Mouse (Mus musculus) hindbrain, embryonic 16.5 days (tissue): Measurements from ENCODE around the gene Stxbp6. TPM values are rescaled to one million over a fixed set of nuclear protein-coding genes. Genes with fewer than 3 reads are reported as not detected.
"Not testable (repeated sequence)": the region's sequence is repeated elsewhere in the genome, so short reads cannot be mapped to it uniquely, and the experiment has no call there.

Experiments
- ATAC-seq: fragments of 200-750 bp; cut with Nextera tagmentation; 2 replicates; pipeline ENCODE4 v1.8.0; 2017; ENCODE audit warnings: moderate TSS enrichment, moderate library complexity
- H3K27ac ChIP-seq: fragments of 300-500 bp; sonication (generic); 2 replicates; pipeline ENCODE4 v1.5.1; 2014; ENCODE audit warnings: low read depth, mild to moderate bottlenecking, control low read depth, low read length, moderate library complexity
- H3K27me3 ChIP-seq: fragments of 300-500 bp; sonication (generic); replicated peaks from 2 replicates; pipeline ENCODE4 v1.6.1; 2014; ENCODE audit warnings: low read length; ENCODE audit not compliant: control insufficient read depth, insufficient read depth
- H3K36me3 ChIP-seq: fragments of 300-500 bp; sonication (generic); 2 replicates; pipeline ENCODE4 v1.6.1; 2014; ENCODE audit warnings: mild to moderate bottlenecking, low read length, moderate library complexity, mixed read lengths; ENCODE audit not compliant: control insufficient read depth, insufficient read depth
- H3K4me1 ChIP-seq: fragments of 300-500 bp; sonication (generic); 2 replicates; pipeline ENCODE4 v1.6.1; 2014; ENCODE audit warnings: low read depth, low read length; ENCODE audit not compliant: control insufficient read depth, insufficient read depth
- H3K4me2 ChIP-seq: fragments of 300-500 bp; sonication (generic); 2 replicates; pipeline ENCODE4 v1.6.1; 2014; ENCODE audit warnings: mild to moderate bottlenecking, low read length, control low read depth, moderate library complexity
- H3K4me3 ChIP-seq: fragments of 300-500 bp; sonication (generic); 2 replicates; pipeline ENCODE4 v1.5.1; 2014; ENCODE audit warnings: mild to moderate bottlenecking, low read length, control low read depth, moderate library complexity
- H3K9ac ChIP-seq: fragments of 300-500 bp; sonication (generic); 2 replicates; pipeline ENCODE4 v1.6.1; 2014; ENCODE audit warnings: low read depth, mild to moderate bottlenecking, control low read depth, low read length, moderate library complexity
- H3K9me3 ChIP-seq: fragments of 300-500 bp; sonication (generic); 2 replicates; pipeline ENCODE4 v1.6.1; 2014; ENCODE audit warnings: mild to moderate bottlenecking, low read length, moderate library complexity; ENCODE audit not compliant: control insufficient read depth
- WGBS: fragments of 180-500 bp; shearing (Covaris S2); extraction: QIAGEN DNeasy Blood & Tissue Kit; methylation state at CpG from one replicate; pipeline ENCODE4 v1.1.7; 2014; 5-methylcytosine and 5-hydroxymethylcytosine counted together
- polyA plus RNA-seq: library from polyadenylated mRNA; unstranded; fragments of >200 nt; fragmentation: Nextera tagmentation; extraction: Ambion mirVana; gene quantifications from 2 replicates; pipeline ENCODE4 v1.2.1, GENCODE M21; 2015

Stxbp6 gene
- polyA plus RNA-seq, 1 experiment from 2014 or later, result 21.6 TPM

- WGBS, result 75% methylated on average over 5 of the region's 5 CpGs
- no peak for ATAC-seq
- Histone ChIP-seq H3K4me3 (no peak overlapping the region), H3K27me3 (no peaks in the 10 kb centered on the region), H3K36me3 (no peaks in the 10 kb centered on the region), H3K9ac (no peak overlapping the region), H3K9me3 (no peaks in the 10 kb centered on the region), H3K4me2 (no peak overlapping the region), H3K27ac (no peak overlapping the region), H3K4me1 (no peaks in the 10 kb centered on the region)
Observed at GRCm38 (mm10) chr12:45061336-45061735, 13.2 kb downstream of the Stxbp6 start.

DNA sequence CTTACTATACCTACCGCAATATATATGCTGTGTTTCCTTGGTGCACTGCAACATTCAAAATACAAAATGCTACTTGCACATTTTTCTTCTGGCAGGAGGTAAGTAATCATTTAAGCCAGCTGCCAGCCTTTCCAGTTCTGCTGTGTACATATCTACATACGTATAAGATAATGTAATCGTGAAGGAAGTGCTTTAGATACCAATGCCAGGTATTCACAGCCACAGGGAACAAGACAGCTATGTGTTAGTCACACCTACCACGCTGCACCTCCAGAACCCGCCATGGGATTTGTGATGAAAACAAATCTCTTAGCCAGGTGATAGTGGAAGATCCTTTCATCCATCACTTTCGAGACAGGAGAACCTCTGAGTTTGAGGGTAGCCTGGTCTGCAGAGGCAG is 13.7 kb downstream of the Stxbp6 start:
- no peak for ATAC-seq
- no peaks in the 10 kb centered on the region for H3K4me1 ChIP-seq
- 89% methylated on average over 6 of the region's 6 CpGs for WGBS
- H3K27me3 ChIP-seq, result no peaks in the 10 kb centered on the region
- H3K9ac ChIP-seq, result no peak overlapping the region
- H3K9me3 ChIP-seq, result no peaks in the 10 kb centered on the region
- no peak overlapping the region for H3K4me2 ChIP-seq
- no peaks in the 10 kb centered on the region for H3K36me3 ChIP-seq
- no peak overlapping the region for H3K27ac ChIP-seq
- H3K4me3 ChIP-seq, result no peak overlapping the region

DNA sequence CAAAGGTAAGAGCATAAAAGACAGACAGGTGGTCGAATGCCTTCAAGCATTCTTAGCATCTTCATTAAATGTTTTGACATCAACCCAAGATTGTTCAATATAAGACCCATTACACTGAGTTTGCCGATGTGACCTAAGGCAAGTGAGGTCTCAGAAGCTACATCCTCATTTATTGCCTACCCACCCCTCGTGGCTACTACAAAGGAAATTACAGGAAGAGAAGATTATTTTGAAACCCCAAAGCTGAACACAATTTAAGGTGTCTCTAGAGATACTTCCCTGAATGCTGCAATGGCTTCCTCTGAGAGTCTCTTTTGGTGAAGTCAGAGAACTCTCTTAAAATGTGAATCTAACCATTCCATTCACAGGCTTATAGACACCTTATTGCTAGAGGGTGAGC is 16.5 kb downstream of the Stxbp6 start:
- Histone ChIP-seq H3K9ac (no peak overlapping the region), H3K9me3 (no peaks in the 10 kb centered on the region), H3K36me3 (no peaks in the 10 kb centered on the region), H3K4me1 (no peaks in the 10 kb centered on the region), H3K27me3 (no peaks in the 10 kb centered on the region), H3K4me2 (no peak overlapping the region), H3K27ac (no peak overlapping the region), H3K4me3 (no peak overlapping the region)
- 94% methylated on average over 3 of the region's 3 CpGs for WGBS
- ATAC-seq, result no peak

DNA sequence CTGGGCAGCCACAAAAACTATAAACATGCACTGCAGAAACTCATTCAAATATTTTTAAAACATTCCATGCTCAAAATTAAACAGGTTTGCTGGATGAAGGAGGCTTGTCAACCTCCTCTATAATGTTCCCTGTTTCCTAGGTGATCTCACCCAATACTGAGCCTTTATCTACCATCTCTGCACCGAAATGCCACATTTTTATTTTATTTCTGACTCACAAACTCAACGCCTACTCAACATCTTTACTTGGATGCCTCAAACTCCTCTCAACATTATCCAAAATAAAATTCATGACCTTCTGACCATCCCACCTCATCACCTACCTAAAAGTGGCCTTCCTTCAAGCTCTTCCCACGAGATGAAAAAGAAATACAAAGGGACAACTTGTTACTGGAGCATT is 18.1 kb downstream of the Stxbp6 start:
- no peak overlapping the region for H3K27ac ChIP-seq
- no peak overlapping the region for H3K9ac ChIP-seq
- H3K9me3 ChIP-seq, result no peaks in the 10 kb centered on the region
- no peak for ATAC-seq
- WGBS, result 89% methylated on average over 3 of the region's 3 CpGs
- no peaks in the 10 kb centered on the region for H3K27me3 ChIP-seq
- no peak overlapping the region for H3K4me2 ChIP-seq
- no peaks in the 10 kb centered on the region for H3K4me1 ChIP-seq
- H3K36me3 ChIP-seq, result no peaks in the 10 kb centered on the region
- H3K4me3 ChIP-seq, result no peak overlapping the region

GRCm38 (mm10) chr12:45053319-45053718 is 21.2 kb downstream of the Stxbp6 start:
- Histone ChIP-seq H3K4me2 (no peak overlapping the region), H3K4me3 (no peak overlapping the region), H3K9me3 (no peaks in the 10 kb centered on the region), H3K9ac (no peak overlapping the region), H3K4me1 (no peaks in the 10 kb centered on the region), H3K27ac (no peak overlapping the region), H3K27me3 (no peaks in the 10 kb centered on the region), H3K36me3 (no peaks in the 10 kb centered on the region)
- ATAC-seq, result no peak
- WGBS, result 91% methylated on average over 5 of the region's 5 CpGs

DNA sequence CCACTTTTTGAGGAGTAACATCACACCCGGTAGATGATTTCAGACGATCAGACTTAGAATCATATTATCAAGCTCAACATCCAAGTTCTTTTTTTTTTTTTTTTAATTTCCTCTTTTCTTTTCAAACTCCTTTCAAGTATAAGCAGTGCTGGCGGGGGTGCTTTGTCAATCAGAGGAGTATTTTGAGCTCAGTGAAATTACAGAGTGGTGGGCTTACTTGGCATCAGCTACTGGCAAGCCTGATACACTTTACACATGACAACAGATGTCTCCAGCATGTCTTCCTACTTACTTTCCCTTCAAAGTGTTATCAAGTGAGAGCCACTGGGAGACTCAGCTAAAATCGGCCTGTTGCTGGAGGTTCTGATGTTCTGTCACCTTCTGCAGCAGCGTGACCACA is 21.6 kb downstream of the Stxbp6 start:
- 88% methylated on average over 5 of the region's 5 CpGs for WGBS
- no peaks in the 10 kb centered on the region for H3K27me3 ChIP-seq
- no peak for ATAC-seq

GRCm38 (mm10) chr12:45049894-45050293 is 24.6 kb downstream of the Stxbp6 start:
- WGBS, result 71% methylated on average over 9 of the region's 9 CpGs
- no peak for ATAC-seq
- Histone ChIP-seq H3K4me1 (no peaks in the 10 kb centered on the region), H3K27me3 (no peaks in the 10 kb centered on the region), H3K4me2 (no peak overlapping the region), H3K4me3 (no peak overlapping the region), H3K9me3 (no peaks in the 10 kb centered on the region), H3K36me3 (no peaks in the 10 kb centered on the region), H3K27ac (no peak overlapping the region), H3K9ac (no peak overlapping the region)

More for the DNA sequence above, 21.6 kb downstream of the Stxbp6 start:
- H3K27ac ChIP-seq, result no peak overlapping the region
- no peaks in the 10 kb centered on the region for H3K4me1 ChIP-seq
- no peak overlapping the region for H3K4me2 ChIP-seq
- no peak overlapping the region for H3K9ac ChIP-seq
- H3K36me3 ChIP-seq, result no peaks in the 10 kb centered on the region
- H3K9me3 ChIP-seq, result no peaks in the 10 kb centered on the region
- no peak overlapping the region for H3K4me3 ChIP-seq

DNA sequence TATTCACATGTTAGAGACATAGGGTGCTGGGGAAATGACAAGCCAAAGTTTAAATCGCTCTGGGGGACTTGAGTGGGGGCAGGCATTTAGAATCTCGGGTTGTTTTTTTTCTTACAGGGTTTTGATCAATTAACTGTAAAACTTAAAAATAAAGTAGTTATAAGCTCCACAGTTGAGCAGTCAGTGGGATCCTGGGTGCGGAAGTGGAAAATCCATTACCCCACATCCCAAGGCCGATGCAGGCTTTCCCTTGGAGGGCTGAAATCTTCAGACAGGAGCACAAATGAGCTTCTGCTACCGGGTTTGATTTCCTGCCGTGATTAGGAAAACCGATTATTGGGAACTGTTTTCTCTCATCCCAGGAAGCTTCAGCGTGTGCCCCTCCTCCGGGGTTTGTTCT is 26.8 kb downstream of the Stxbp6 start:
- not testable (repeated sequence) for ATAC-seq, H3K9ac ChIP-seq, H3K36me3 ChIP-seq, H3K27ac ChIP-seq, H3K27me3 ChIP-seq, H3K4me3 ChIP-seq, H3K4me1 ChIP-seq, H3K9me3 ChIP-seq, H3K4me2 ChIP-seq
- 38% methylated on average over 7 of the region's 9 CpGs for WGBS

GRCm38 (mm10) chr12:45047172-45047571 is 27.3 kb downstream of the Stxbp6 start:
- Histone ChIP-seq H3K9ac (no peak overlapping the region), H3K27ac (no peak overlapping the region), H3K4me3 (no peak overlapping the region), H3K27me3 (no peaks in the 10 kb centered on the region), H3K9me3 (no peaks in the 10 kb centered on the region), H3K36me3 (no peaks in the 10 kb centered on the region), H3K4me2 (no peak overlapping the region), H3K4me1 (no peaks in the 10 kb centered on the region)
- ATAC-seq, result no peak
- 76% methylated on average over 4 of the region's 4 CpGs for WGBS

- no peak overlapping the region for H3K9ac ChIP-seq
- H3K4me1 ChIP-seq, result no peaks in the 10 kb centered on the region
- H3K27me3 ChIP-seq, result no peaks in the 10 kb centered on the region
- 74% methylated on average over 1 of the region's 1 CpGs for WGBS
- ATAC-seq, result no peak
- no peaks in the 10 kb centered on the region for H3K9me3 ChIP-seq
- no peak overlapping the region for H3K4me3 ChIP-seq
- no peak overlapping the region for H3K4me2 ChIP-seq
- H3K27ac ChIP-seq, result no peak overlapping the region
- no peaks in the 10 kb centered on the region for H3K36me3 ChIP-seq
Observed at GRCm38 (mm10) chr12:45044581-45044980, 29.9 kb downstream of the Stxbp6 start.
